Mouse (Mus musculus): ENCODE data around the gene Adgrf5. TPM values are rescaled to one million over a fixed set of nuclear protein-coding genes. Genes with fewer than 3 reads are reported as not detected.
"Not testable (repeated sequence)": the region's sequence is repeated elsewhere in the genome, so short reads cannot be mapped to it uniquely, and the experiment has no call there.

The Adgrf5 gene
- polyA plus RNA-seq (2012; rRNA removed): 52.3 and 56.0 TPM in 2 replicates

DNA sequence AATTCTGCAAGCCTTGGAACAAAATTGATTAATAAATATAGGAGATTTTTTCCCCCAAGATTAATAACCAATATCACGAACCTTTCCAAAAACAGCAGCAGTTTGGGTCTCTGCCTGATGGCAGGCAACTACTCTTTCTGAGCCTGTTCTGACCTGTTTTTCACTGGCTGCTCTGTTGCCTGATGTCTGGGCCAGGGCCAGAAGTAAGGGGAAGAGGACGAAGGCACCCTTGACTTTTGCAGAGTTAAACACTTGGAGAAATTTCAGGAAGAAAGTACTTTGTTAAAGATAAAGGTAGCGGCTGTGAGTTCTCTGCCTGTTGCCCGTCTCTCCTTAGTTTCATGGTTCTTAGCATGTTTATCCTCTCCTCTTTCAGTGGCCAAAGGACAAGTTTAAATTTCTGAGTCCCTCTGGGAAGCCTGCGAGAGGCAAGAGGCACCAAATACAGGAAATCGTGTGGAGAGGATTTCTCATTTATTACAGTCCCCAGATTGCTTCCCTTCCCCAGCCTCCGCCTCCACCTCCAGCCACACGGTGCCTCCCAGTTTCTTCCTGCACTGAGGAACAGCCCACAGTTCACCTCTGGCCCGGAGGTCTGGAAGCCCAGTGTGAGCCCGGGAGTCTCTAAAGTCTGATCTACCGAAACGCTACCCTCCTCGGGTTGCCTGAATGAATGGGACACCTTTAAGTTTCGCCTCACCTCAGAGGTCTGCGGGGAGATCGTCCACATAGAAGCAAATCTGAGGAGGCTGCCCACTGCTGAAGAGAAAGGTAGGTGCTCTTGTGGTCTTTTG, at the start of gene Adgrf5:
Gene Adgrf5, plus strand, starts transcription at position 626 of the 794 bp plus-strand sequence.
- DNase-seq (ENCODE audit: low read depth): peak; percentile 19

GRCm38 (mm10) chr17:43325986-43326671, 34.1 kb upstream of the Adgrf5 start:
- no peak for DNase-seq (ENCODE audit: low read depth)

DNA sequence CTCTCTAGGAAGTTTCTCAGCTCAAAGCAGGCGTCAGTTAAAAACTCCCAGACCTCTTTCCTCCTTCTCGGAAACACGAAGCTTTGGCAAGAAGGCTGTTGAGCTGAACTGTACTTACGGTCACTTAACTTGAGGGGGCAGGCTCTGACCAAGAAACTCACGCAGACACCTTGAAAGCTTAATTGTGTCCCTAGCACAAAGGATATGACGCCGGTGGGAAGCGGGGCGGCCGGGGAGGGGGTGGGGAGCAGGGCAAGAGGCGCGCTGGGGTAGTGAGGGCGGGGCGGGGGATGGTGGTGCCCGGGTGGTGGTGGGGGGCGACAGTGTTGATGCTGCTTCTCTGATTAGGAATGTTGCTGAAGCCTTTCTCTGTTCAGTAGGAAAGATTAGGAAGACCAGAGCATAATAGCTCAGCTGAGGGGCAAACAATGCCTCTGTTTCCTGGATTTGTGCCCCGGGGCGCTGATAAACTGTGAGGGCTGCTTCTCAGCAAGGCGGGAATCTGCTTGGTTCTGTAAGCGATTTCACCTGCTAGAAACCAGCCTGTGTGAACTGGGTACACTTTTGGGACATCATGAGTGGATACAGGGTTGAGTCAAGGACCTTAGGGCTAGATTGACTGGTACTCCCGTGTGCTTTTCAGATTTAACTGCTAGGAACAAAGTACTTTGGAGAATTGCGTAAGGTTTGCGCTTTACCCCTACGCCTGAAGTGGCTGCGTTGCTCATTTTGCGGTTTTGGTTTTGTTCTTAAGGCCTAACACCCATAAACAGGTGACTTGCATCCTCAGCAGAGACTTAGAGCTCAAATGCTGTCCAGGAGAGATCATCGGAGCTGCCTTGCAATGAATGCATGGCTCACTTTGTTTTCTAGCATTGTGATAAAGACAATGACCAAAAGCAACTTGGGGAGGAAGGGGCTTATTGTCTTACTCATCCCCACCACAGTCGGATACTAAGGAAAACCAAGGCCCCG, 33.2 kb upstream of the Adgrf5 start:
- DNase-seq (ENCODE audit: low read depth): no peak

DNA sequence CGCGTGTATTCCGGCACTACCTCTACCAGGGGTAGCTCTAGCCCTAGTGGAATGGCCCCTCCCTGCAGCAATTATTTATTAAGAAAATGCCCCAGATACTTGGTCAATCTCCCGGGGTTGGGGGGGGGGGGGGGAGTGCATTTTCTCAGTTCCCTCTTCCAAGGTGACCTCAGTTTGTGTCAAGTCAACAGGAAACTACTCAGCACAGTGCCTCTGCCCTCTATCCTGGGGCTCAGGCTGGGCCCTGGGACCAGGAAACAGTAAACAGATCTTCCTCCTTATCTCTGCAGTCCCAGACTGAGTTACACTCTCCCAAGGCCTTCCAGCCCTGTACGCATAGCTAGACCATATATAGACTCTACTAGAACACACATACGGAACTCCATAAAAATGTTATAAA, 32.4 kb upstream of the Adgrf5 start:
- DNase-seq (ENCODE audit: low read depth): no peak

GRCm38 (mm10) chr17:43329216-43329615, 31.0 kb upstream of the Adgrf5 start:
- no peak for DNase-seq (ENCODE audit: low read depth)

DNA sequence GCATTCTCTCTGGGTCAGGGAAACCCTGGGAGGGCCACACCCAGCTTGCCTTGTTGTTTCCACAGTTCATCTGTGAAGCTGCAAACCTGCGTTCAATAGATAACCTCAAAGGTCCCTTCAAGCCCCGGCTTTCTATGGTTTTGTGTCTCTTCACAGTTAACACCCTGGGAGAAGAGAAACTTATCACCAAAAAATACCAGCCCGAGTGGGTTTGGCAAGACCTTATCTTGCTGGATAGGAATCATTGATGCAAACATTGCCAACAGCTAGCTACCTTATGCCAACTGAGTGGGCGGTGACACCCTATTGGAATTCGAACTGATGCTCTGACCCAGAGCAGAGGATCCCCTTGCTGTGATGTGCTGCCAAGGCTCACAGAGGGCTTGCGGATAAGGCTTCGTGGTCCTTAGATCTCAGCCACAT, 30.5 kb upstream of the Adgrf5 start:
- DNase-seq (ENCODE audit: low read depth): no peak

DNA sequence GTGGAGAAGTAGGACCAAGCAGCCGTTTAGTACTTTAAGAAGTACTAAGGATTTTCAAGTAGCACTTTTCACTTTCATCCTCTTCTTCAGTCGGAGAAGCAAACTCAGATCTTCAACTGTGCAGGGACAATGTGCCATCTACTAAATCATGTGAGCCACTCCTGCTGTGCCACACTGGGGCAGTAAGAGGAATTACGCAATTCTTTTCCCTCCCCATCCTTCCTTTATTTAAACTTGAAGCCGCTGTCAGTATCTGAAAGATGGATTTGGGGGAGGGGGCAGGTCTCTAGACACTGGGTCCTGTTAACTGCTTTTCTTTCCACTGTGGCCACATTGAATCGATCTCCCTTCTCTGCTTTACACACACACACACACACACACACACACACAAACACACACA, 27.6 kb upstream of the Adgrf5 start:
- DNase-seq (ENCODE audit: low read depth): no peak

DNA sequence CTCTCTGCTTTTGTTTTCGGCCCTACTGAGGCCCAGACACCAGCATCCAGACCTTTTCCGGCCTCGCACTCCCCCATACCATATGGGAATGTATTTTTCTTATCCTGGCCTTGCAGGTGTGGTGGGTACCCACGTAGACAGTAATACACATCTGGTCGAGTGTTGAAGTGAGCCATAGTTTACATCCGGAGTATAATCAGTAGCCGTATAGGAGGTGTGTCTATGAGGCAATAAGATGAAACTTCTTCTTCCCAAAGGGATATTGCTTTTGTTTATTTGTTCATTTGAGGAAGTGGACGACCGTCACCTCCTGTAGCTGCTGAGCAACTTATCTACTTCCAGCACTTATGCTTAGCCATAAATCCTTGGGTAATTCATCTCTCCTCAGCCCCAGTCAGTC, 26.2 kb upstream of the Adgrf5 start:
- no peak for DNase-seq (ENCODE audit: low read depth)

GRCm38 (mm10) chr17:43337643-43338042, 22.6 kb upstream of the Adgrf5 start:
- DNase-seq (ENCODE audit: low read depth): no peak

DNA sequence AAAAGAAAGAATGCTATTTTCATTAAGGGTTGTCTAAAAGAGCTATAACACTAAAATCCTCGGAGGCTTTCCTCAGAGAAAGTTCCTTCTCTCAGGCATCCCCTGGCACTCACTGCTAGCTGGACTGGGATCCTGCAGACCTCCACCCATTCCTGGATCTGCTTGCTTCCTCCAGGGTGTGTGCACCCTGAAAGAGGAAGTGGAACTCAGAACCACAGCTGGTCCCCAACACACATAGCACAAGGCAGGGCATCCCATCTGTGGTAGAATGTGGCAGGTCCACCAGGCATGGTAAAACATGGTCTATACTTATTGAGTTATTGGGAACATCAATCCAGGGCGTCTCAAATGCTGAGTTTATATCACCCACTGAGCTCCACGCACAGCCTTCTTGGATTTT, 22.0 kb upstream of the Adgrf5 start:
- DNase-seq (ENCODE audit: low read depth): no peak

- DNase-seq (ENCODE audit: low read depth): not testable (repeated sequence)
Observed at GRCm38 (mm10) chr17:43346499-43346898, 13.8 kb upstream of the Adgrf5 start.

DNA sequence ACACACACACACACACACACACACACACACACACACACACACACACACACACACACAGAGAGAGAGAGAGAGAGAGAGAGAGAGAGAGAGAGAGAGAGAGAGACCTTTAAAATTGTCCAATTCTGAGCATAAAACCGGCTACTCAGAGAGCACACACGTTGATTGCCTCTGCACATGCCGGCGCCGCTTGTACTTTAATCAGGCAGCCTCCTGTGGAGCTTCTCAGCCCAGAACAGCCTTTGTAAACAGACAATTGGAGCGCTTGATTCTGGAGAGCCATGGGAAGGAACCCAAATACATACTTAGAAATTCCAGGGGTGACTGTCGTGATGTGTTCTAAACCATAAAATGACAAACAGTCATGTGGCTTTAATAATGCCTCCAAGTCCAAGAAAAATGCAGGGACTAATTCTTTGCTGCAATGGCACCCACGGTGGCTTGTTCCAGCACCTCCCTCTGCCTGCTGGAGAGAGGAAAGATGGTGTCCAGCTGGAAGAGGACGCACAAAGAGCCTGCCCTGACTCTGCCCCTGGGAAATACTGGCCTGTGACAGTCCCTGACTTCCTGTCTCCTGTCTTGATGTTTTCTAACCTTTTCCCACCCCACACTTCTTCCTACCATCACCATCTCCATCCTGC, 2.2 kb upstream of the Adgrf5 start:
- DNase-seq (ENCODE audit: low read depth): no peak

- DNase-seq (ENCODE audit: low read depth): no peak
Observed at GRCm38 (mm10) chr17:43361021-43361420, 770 bp downstream of the Adgrf5 start.

DNA sequence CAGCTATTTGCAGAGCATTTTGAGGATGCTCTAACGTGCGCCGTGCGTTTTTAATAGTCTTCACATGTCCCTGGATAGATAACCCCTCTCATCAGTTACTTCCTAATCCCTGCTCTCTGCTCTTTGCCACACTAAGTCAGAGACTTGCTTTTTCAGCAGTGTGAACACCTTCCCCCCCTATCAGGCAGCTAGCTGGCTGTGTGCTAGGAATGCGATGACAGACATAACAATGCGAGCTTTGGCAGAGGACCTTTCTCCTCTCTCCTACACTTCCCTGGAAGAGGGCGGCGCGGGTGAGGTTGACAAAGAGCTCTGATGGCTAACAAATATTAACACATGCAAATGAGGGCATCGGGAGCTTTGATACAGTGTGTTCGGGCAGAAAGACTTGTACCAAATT, 2.1 kb downstream of the Adgrf5 start:
- DNase-seq (ENCODE audit: low read depth): no peak

DNA sequence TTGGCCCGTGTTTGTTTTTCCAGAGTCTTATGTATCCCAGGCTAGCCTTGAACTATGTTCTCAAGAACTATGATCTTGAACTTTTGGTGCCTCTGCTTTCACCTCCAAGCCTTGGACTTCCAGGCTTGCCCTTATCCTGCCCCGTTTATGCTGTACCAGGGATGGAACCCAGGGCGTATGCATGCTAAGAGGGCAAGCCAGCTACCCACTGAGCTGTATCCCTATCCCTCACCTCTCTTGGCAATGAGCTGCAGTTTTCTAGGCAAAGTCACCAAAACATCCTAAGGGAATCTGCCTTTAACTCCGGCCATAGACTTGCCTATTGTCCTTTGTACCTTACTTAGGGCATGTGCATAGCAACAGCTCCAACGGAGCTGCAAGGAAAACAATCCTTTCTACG, 2.6 kb downstream of the Adgrf5 start:
- no peak for DNase-seq (ENCODE audit: low read depth)

DNA sequence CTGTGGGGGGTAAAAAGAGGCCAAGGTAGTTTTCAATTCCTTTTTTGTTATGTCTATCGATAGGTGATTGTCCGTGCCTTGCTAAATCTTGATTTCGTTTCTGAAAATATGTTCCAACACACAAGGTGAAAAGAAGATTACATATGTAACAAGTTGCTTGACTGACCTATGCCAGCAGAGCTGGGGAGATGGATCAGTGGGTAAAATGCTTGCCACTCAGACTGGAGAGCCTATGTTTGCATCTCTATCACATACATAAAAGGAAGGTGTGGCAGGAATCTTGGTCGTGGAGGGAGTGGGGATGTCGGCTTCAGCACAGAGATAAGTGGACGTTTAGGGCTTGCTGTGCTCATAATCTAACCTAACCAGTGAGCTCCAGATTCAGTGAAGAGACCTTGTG, 3.7 kb downstream of the Adgrf5 start:
- no peak for DNase-seq (ENCODE audit: low read depth)

DNA sequence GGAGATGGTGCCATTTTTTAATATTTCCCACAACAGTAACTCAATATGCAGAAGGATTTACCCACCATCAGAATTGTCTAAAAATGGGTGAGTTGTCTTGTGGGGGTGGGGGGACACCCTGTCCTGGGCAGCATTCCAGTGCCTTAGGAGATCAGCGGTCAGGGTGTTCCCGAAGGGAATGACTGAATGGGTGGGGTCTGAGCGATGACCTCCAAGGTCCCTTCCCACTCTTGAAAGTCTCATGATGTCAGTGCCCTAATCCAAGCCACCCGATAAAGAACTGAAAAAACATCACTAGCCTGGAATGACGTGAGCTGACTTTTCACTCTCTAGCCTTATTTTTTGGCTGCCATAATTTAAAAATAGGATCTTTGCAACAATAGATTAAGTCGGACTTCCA, 5.0 kb downstream of the Adgrf5 start:
- no peak for DNase-seq (ENCODE audit: low read depth)

- DNase-seq (ENCODE audit: low read depth): no peak
Observed at GRCm38 (mm10) chr17:43366486-43366885, 6.2 kb downstream of the Adgrf5 start.

DNA sequence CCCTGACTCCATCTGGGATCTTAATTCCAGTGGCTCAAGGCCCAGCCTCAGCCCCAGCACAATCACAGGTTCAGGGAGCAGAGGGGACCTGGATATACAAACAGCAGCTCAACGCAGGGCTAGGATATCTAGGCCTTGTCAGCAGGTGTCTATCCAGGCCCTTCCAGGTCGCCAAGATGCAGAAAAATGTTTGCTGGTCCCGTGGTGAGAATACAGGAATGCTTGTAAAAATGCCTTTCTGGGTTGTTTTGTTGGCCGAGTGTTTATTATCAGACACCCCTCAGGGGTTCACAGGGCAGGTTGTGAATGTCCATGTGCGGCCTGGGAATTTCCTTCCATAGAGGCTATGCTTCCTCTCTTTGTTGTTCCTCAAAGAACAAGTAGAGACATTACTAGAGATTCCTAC, 7.9 kb downstream of the Adgrf5 start:
- DNase-seq (ENCODE audit: low read depth): no peak

DNA sequence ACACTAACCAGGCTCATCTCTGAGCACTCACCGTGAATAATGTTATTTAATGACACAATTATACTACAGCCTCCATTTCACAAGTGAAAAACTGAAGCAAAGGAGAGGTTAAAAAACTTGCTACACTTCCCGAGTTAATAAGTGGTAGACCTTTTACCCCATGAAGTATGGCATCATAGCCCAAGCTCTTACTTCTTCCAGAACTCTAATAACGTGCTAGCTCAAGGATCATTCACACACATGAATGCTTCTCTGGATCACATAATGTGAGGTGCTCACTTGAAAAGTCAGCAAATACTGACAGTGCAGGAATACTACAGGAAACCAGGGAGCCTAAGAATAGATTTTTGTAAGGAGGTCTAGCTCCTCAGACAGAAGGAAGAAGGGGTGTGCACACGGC, 12.4 kb downstream of the Adgrf5 start:
- DNase-seq (ENCODE audit: low read depth): no peak

DNA sequence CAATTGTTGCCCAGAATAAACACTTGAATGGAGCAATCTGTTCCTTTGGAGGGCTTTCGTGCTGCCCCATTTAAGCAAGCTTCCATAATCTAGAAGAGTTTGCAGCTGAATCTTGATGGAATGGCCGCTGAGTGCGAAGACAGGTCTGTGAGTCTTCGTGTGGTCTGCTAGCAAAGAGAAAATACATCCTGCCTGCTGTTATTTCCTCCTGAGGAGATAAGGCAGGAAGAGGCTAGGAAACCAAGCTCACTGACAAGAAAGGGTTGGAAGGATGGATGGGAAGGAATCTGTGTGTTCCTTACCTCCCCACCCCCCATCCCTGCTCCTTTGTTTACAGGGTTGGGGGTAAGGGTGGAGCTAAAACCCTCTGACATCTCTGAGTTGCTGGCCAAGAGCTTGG, 13.8 kb downstream of the Adgrf5 start:
- DNase-seq (ENCODE audit: low read depth): no peak

- DNase-seq (ENCODE audit: low read depth): no peak
Observed at GRCm38 (mm10) chr17:43376527-43376926, 16.3 kb downstream of the Adgrf5 start.
